ENCODE assay signal across 8 mouse cellular contexts in the genomic region with DNA sequence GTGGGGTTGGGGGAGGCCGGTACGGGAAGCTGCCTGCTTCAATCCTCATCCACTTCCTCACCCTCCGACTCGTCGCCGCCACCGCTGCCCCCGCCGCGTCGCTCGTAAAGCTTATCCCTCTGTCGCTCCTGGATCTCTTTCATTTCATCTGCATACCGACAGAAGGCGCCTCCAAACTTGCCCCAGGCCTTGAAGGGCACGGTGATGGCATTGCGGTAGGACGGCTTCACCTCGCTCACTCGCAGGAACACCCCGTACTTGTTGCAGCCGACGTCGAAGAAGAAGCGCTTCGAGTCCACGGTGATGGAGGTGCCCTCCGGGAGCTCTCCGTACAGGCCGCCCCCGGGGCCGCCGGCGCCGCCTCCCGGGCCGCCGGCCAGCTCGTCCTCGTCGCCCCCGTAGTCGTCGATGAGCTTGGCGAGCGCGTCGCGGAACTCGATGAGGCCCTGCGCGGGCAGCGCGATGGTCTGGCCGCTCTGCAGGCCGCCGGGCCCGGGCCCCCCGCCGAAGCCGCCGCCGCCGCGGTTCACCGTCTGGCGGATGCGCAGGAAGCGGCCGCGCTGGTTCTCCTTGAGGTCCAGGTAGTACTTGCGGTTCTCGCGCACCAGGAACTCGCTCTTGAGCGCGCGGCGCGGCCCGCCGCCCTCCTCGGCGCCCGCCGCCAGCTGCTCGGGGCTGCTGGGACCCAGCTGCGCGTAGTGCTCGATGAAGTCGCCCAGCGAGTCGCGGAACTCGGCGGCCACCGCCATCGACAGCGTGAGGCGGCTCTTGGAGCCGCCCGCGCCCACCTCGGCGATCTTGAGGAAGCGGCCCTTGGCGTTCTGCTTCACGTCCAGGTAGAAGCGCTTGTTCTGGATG. TPM values are rescaled to one million over a fixed set of nuclear protein-coding genes. Genes with fewer than 3 reads are reported as not detected.
DNase-seq lines count a peak whose midpoint lies in the region; ATAC-seq and TF ChIP-seq lines count a peak whose summit lies in the region.

No protein-coding gene starts in this region.

- peak overlapping the region; percentile 88 for H3K4me2 ChIP-seq in hindbrain, embryonic 13.5 days

- peaks cover 39% of the 10 kb centered on the region for H3K4me1 ChIP-seq in hindbrain, embryonic 13.5 days (replicated peaks)

- no peaks in the 10 kb centered on the region for H3K36me3 ChIP-seq in hindbrain, embryonic 13.5 days
- no peaks in the 10 kb centered on the region for H3K36me3 ChIP-seq in macrophage (ENCODE audit: inconsistent target)

- ATAC-seq in hindbrain, embryonic 13.5 days (ENCODE audit: low FRiP score), result peak; percentile 14; the same call in 1 of the 2 replicates

- H3K9me3 ChIP-seq in hindbrain, embryonic 13.5 days, result no peaks in the 10 kb centered on the region

- no peak; the same call in 1 of the 2 replicates for TF ChIP-seq CTCF in left cerebral cortex, adult 2 months (IDR thresholded peaks at IDR 0.05)

- H3K4me3 ChIP-seq in hindbrain, embryonic 13.5 days, result peak overlapping the region; percentile 100
- H3K4me3 ChIP-seq in left cerebral cortex, adult 2 months, result peak overlapping the region; percentile 89
- peak overlapping the region; percentile 56 for H3K4me3 ChIP-seq in macrophage (ENCODE audit: inconsistent target)

- H3K27me3 ChIP-seq in hindbrain, embryonic 13.5 days, result no peaks in the 10 kb centered on the region

- peaks cover 49% of the 10 kb centered on the region for H3K79me2 ChIP-seq in macrophage (ENCODE audit: inconsistent target)

- whole genome bisulfite sequencing in hindbrain, embryonic 13.5 days, result under 1% methylated on average over 109 of the region's 109 CpGs
- WGBS in macrophage (ENCODE audit: missing documents), result under 1% methylated on average over 95 of the region's 109 CpGs

- H3K9ac ChIP-seq in hindbrain, embryonic 13.5 days, result peak overlapping the region; percentile 99

- peak; percentile 56 for DNase-seq in R1 (ENCODE audit: low read depth, low spot score)
- DNase-seq in cerebellum, postnatal 25 days, result peak; percentile 76 to 77
- DNase-seq in frontal cortex, postnatal 36 days (ENCODE audit: low spot score in 2 of 2), result peak; percentile 43 to 51
- DNase-seq in left cerebral cortex, adult 2 months (ENCODE audit: extremely low spot score in 1 of 2, low spot score in 2 of 2), result peak; percentile 55 to 56
- peak; percentile 16 for DNase-seq in retina, postnatal 7 days (ENCODE audit: low read depth, low spot score)
- DNase-seq in thymus, postnatal 4 days, result peak; percentile 77

- H3K27ac ChIP-seq in hindbrain, embryonic 13.5 days, result peak overlapping the region; percentile 97
- peak overlapping the region; percentile 92 for H3K27ac ChIP-seq in left cerebral cortex, adult 2 months
- peak overlapping the region; percentile 54 for H3K27ac ChIP-seq in macrophage

- intact Hi-C loops in left cerebral cortex, adult 2 months (cut with DNase I), result loop anchor here (2.0 to 10.0 kb wide), 2 partner anchors 152 to 590 kb away; a partner anchor contains a TSS

RNA-seq across cellular contexts. Expression of a gene that starts 0.6 kb away (rescaled TPM):
- polyA plus RNA-seq in hindbrain, embryonic 13.5 days (2015; fragmentation: Nextera tagmentation; extraction: Ambion mirVana), result 12.6 and 13.0 TPM in 2 replicates
- 100 to 1,000 TPM; 279 to 284 TPM for total RNA-seq in left cerebral cortex, adult 2 months (2021)
- 10 to 100 TPM; 24.8 to 61.9 (median 42.8) TPM for total RNA-seq in macrophage (2018; cell fraction: chromatin; rRNA removed)
- total RNA-seq in macrophage (2018; cell fraction: cytosol; rRNA removed), result 10 to 100 TPM; 26.5 to 68.4 (median 42.4) TPM
- total RNA-seq in macrophage (2018; cell fraction: nucleus; rRNA removed), result 10 to 100 TPM; 41.5 to 75.6 (median 54.1) TPM
- polyA plus RNA-seq in macrophage (2018), result 23.4 to 30.1 TPM (median 28.8 TPM) in 3 replicates

RNA-seq across cellular contexts. Expression of a gene that starts 30.9 kb away (rescaled TPM):
- polyA plus RNA-seq in hindbrain, embryonic 13.5 days (2015; fragmentation: Nextera tagmentation; extraction: Ambion mirVana), result 381 and 387 TPM in 2 replicates
- 10 to 100 TPM; 39.6 to 41.4 TPM for total RNA-seq in left cerebral cortex, adult 2 months (2021)
- 10 to 100 TPM in 3 of 26 experiments, 1 to 10 TPM in 19, under 1 TPM in 2, not detected in 2; 0.51 to 14.6 (median 4.1) TPM for total RNA-seq in macrophage (2018; cell fraction: chromatin; rRNA removed)
- total RNA-seq in macrophage (2018; cell fraction: cytosol; rRNA removed), result 10 to 100 TPM; 20.2 to 53.9 (median 28.0) TPM
- total RNA-seq in macrophage (2018; cell fraction: nucleus; rRNA removed), result 10 to 100 TPM in 18 of 26 experiments, 1 to 10 TPM in 8; 4.1 to 24.6 (median 11.9) TPM
- polyA plus RNA-seq in macrophage (2018), result 15.4 to 35.4 TPM (median 22.4 TPM) in 3 replicates

RNA-seq across cellular contexts. Expression of a gene that starts 45.7 kb away (rescaled TPM):
- 0.42 and 0.48 TPM in 2 replicates for polyA plus RNA-seq in hindbrain, embryonic 13.5 days (2015; fragmentation: Nextera tagmentation; extraction: Ambion mirVana)
- total RNA-seq in left cerebral cortex, adult 2 months (2021), result under 1 TPM; 0.40 to 0.48 TPM
- total RNA-seq in macrophage (2018; cell fraction: chromatin; rRNA removed), result 1,000 to 10,000 TPM in 3 of 26 experiments, 100 to 1,000 TPM in 23; 308 to 2,013 (median 470) TPM
- total RNA-seq in macrophage (2018; cell fraction: cytosol; rRNA removed), result 100 to 1,000 TPM in 12 of 26 experiments, 10 to 100 TPM in 14; 57.8 to 153 (median 97.1) TPM
- total RNA-seq in macrophage (2018; cell fraction: nucleus; rRNA removed), result 1,000 to 10,000 TPM in 2 of 26 experiments, 100 to 1,000 TPM in 24; 212 to 1,497 (median 266) TPM
- 54.3 to 64.8 TPM (median 54.5 TPM) in 3 replicates for polyA plus RNA-seq in macrophage (2018)

RNA-seq across cellular contexts. Expression of a gene that starts 59.9 kb away (rescaled TPM):
- polyA plus RNA-seq in hindbrain, embryonic 13.5 days (2015; fragmentation: Nextera tagmentation; extraction: Ambion mirVana), result 3,979 and 4,017 TPM in 2 replicates
- total RNA-seq in left cerebral cortex, adult 2 months (2021), result 1,000 to 10,000 TPM; 1,634 to 1,792 TPM
- 100 to 1,000 TPM in 17 of 26 experiments, 10 to 100 TPM in 9; 57.4 to 297 (median 107) TPM for total RNA-seq in macrophage (2018; cell fraction: chromatin; rRNA removed)
- total RNA-seq in macrophage (2018; cell fraction: cytosol; rRNA removed), result 1,000 to 10,000 TPM; 1,408 to 2,161 (median 1,705) TPM
- total RNA-seq in macrophage (2018; cell fraction: nucleus; rRNA removed), result 100 to 1,000 TPM; 138 to 460 (median 284) TPM
- polyA plus RNA-seq in macrophage (2018), result 1,329 to 2,132 TPM (median 1,766 TPM) in 3 replicates

Comparison
In these comparisons a context has a peak if more than half of its experiments do, and no peak if none do; other contexts are left out.
1. Peak in every context shown above with its lines: DNase-seq, ATAC-seq, H3K4me3 ChIP-seq and H3K27ac ChIP-seq.
2. DNase-seq: peak in every context shown above with its lines; median percentile 77 in thymus, postnatal 4 days; 76 in cerebellum, postnatal 25 days; 56 in R1; 56 in left cerebral cortex, adult 2 months; 47 in frontal cortex, postnatal 36 days; 16 in retina, postnatal 7 days.
3. RNA of a gene that starts 30.9 kb away (polyA plus RNA-seq): 381 to 387 TPM in hindbrain, embryonic 13.5 days; 15.4 to 35.4 TPM in macrophage; every median in the first group is over 10 times any median in the second.
4. RNA of a gene that starts 45.7 kb away (polyA plus RNA-seq): 54.3 to 64.8 TPM in macrophage; 0.42 to 0.48 TPM in hindbrain, embryonic 13.5 days; every median in the first group is over 10 times any median in the second.